Mouse (Mus musculus) c-Kit-negative CD71-positive TER-119-positive erythroid progenitor cells, embryonic 14.5 days (primary cell): ENCODE data around the gene Timm29.

Experiments
- DNase-seq: peaks from one replicate; pipeline ENCODE4 v3.0.0-alpha.2; 2013; ENCODE audit warnings: low read depth, low spot score

Timm29 gene

DNA sequence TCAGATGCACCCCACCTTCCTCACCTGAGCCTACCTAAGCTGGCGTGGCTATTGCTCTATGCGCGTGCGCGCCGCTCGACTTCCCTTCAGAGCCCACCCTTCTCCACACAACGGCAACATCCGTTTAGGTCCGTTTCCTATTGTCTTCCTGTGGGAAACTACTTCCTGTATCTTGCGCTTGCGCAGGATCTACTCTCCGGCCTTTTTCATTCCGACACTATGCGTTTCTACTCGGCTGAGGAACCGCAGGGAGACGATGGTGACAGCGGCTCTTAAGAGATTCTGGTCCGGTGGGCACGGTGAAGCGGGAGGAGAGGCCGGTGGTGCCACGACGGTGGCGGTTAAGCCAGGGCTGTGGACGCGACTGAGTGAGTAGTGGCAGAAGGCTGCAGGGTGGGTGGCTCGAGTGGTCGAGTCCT, at the start of gene Timm29, which contains the start of gene Yipf2:
Gene Timm29, plus strand, starts transcription at position 20 of the 419 bp plus-strand sequence.
Gene Yipf2, minus strand, starts transcription at position 126 of the 419 bp plus-strand sequence.
- DNase-seq, result peak; percentile 80

DNA sequence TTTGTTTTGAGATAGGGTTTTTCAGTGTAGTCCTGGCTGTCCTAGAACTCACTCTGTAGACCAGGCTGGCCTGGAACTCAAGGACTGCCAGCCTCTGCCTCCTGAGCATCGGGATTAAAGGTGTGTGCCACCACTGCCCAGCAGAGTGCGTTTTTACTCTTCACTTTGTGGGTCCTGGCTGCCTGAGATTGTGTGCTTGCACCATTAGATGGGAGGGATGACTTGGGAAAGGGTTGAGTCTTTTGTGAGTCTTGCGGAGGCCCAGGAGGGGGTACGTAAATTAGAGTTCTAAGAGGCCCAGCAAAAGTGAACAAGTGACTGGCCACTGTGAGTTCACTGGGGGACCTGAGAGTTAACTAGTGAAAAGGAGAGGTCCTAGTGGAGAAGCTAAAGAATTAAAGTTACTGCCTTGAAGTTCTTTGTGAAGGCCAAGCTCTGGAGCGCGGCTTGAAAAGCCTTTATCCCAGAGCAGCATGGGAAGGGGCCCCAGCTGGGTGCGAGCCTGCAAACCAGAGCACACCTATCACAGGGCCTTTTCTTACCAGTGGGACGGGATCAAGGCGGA, 47.1 kb upstream of the Timm29 start:
- DNase-seq, result no peak

DNA sequence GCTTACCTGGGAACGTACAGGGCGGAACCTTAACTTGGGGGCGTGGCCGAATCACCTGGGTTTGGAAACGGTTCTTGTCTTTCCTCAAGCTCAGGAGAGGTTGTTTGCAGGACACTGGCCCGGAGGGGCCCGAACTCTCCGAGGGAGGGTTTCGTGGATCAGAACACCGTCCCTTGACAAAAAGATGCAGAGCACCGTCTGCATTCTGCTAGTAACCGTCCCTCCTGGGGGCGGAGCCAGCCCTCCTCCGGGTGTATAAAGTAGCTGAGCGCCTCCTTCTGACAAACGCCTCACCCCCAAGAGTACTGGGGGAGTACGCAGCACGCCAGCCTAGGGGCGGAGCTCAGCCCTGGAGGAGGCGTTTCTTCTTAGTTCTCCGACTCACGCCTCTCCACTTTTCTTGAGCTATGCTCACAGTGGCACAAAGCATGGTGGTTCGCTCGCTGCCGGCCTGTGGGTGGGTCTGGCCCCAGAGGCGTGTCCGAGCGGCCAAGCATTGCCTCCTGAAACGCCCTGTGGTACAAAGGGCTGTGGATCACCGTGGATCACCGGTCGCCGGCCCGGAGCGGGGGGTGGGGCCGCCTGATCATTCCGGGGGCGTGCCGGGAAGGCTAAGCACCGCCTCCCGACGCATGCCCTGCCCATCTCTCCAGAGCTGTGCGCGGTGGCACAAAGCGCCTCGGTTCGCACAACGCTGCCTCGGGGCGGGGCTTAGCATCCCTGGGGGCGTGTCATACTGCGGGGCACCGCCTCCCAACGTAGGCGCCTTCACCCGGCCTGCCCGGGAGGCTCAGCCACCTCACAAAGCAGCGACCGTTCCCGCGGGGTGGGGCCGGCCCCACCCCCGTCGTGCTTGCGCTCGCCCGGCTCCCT, 46.4 kb upstream of the Timm29 start:
- DNase-seq, result peak; percentile 95

DNA sequence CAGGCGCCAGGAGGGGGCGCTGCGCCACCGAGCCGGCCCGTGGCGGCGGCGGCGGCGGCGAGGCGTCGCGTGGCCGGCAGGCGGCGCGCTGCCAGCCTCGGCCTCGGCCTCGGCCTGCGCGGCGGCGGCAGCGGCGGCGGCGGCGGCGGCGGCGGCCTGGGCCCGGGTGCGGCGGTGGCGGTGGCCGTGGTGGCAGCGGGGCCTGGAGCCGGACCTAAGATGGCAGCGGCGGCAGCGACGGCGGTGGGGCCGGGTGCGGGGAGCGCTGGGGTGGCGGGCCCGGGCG, 45.8 kb upstream of the Timm29 start, which contains the start of gene Carm1:
Gene Carm1, plus strand, starts transcription at position 106 of the 286 bp plus-strand sequence.
- DNase-seq, result no peak

DNA sequence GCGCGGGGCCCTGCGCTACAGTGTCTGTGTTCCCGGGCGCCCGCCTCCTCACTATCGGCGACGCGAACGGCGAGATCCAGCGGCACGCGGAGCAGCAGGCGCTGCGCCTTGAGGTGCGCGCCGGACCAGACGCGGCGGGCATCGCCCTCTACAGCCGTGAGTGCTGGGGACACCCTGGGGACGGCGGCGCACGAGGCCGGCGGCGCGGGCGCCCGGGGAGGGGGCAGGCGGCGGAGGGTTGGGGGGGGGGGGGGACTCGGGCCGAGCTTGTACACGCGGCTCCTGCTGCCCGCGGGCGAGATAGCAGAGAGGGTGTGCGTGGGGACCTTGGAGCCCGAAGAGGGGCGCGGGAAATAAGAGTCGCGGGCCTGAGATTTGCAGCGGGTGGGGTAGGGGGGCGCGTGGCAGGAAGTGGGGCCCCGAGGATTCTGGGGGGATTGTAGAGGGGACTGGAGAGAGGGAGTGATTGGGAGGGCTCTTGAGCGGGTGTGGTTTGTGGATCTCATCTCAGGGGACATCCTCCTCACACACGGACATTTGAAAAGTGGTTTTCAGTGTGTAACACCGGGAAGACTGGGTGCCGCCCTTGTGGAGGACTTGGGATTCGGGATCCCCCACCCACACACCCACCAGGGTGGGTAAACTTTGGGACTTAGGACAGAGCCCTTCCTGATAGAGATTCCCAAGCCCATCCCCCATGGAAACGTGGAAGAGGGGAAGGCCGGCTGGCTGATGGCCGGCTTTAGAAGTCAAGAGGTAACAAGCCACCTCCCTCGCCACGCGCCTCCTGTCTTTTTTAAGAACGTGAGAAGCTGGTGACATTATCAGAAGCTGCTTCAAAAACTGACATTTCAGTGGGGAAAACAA, 45.2 kb upstream of the Timm29 start:
- DNase-seq, result peak; percentile 49

DNA sequence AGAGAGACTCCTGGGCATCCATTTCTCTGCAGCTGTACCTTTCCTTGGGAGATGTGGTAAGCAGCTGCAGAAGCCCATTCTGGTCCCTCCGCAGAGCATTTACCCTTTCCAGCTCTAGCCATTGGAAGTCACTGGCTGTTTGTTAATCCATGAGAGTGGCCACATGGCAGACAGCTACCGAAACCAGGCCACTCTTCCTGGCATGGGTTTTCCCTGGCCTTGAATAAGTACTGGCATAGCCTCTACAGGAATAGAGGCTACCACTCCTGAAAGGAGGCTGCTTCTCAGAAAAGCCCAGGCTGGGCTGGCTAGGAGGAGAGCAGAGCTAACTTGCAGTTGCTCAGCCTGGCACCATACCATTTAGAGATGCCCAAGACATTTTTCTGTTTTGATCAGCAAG, 41.5 kb upstream of the Timm29 start:
- DNase-seq, result no peak

DNA sequence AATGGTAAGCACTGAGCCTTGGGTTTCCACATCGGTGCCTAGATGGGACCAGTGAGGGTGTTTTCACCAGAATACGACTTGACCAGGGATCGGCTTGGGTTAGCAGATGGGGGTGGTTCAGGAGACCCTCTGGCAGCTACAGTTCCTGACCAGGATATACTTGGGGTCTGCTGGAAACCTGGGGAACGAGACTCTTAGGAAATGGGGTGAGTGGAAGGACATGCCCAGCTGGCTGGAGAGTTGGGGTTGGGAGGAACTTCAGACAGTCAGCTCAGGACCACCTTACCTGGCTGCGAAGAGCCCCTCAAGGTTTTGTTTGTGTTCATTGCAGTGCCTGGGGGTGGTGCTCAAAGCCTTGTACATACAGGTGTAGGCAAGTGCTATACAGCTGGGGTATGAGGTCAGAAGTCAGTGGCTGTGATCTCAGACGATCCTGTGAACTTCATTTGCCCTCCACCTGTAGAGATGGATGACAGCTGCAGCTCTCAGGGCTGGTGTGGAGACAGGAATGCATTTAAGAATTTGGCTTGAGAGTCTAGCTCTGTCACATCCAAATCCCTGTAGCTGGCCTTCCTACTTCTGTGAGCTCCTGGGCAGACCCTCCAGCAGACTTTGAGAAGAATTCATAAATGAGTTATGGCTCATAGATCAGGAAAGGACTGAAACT, 38.8 kb upstream of the Timm29 start:
- no peak for DNase-seq

DNA sequence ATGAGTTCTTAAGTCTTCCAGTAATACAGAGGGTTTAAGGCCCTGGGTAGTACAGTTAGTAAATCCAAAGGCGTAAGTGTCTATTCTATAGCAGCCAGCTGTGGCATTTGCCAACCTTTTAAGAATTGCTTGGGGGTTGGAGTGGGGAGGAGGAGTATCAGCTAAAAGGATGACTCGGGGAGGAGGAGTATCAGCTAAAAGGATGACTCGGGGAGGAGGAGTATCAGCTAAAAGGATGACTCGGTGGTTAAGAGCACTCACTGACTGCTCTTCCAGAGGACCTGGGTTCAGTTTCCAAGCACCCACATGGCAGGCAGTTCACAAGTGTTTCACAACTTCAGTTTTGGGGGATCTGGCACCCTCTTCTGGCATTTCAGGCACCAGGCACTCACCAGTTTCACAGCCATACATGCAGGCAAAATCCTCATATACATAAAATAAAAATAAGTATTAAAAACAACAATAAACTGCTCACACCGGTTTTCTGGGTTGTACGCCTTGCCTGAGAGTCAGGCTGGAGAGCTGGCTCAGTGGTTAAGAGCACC, 37.3 kb upstream of the Timm29 start:
- peak; percentile 41 for DNase-seq

DNA sequence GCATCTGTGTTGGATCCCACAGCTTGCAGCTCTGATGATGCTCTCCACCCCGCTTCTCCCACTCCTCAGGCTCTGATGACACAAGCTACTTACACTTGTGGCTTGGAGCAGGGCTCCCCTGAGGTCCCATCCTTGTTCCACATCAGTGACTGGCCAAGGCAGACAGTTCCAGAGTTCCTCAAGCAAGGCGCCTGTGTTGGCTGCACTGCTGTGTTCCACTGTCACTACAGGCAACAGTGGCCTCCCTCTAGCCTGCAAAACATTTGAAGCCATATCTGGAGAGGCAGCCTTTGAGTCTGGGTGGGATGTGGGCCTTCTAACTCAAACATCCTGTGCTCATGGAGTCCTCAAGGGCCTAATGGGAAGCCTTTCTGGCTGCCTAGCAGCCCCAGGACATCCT, 35.5 kb upstream of the Timm29 start:
- DNase-seq, result no peak

DNA sequence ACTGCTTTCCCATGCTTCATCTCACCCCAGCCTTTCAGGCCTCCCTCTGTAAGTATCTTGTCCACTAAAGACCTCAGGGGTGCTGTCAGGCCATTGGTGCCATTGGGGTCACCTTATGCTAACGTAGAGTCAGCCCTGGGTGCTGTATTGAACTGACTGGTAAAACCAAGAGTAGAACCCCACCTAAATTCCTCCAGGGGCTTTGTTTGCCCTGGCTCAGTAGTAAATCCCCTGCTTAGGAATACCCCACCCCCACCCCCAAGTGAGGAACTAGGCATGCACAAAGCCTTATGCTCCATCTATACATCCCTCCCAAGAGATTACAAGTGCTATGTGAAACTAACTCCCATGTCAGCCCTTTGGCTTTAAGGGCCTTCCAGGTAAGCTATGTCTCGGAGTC, 35.0 kb upstream of the Timm29 start:
- DNase-seq, result no peak

DNA sequence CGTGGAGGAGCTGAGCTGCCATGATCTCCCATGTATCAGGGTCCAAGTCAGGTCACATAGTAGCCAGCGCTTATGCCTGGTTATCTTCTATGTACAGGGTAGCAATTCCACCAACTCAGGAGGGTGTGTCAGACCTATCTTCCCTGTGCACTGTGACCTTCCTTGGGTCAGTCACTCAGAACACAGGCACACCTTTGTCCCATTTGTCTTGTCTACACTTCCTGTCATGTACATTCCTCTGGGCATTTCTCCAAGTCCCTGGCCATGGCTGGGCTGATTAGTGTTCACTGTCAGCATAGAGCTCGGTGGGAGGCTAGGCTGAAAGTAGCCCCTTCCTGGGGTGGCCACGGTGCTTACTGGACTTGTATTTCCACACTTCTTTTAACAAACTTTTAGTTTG, 34.2 kb upstream of the Timm29 start:
- DNase-seq, result peak; percentile 86

DNA sequence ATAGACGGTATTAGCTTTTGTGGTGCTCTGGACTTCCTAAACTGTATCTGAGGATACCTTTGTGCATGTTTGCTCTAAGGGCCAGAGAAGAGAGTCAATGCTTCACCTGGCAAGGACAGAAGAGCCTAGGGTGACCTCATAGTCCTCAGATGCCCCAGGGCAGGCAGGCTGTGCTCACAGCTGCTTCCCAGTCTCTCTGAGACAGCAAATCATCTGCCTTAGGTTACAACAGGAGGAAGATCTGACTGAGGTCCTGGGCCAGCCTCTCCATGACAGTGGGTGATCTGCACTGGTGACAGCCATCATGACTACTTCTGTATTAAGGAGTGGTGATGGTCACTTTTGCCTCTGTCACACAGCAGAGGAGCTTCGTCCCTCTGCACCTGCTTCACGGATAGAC, 33.4 kb upstream of the Timm29 start:
- peak; percentile 34 for DNase-seq

DNA sequence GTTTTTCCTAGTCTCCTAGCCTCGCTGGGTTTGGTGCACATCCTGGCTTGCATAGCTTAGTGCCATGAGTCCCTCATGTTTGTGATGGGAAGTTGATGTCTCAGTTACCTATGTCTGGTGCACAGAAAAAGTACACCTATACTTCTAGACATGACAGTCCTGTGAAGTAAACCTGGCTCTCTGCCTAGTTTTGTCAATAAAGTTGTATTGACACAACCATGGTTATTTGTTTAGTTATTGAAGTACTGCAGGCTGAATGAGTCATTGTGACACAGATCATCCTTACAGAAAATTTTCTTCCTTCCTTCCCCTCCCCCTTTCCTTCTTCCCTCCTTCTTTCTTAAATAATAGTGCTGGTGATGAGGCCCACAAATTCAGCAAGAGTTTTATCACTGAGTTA, 28.1 kb upstream of the Timm29 start:
- no peak for DNase-seq

DNA sequence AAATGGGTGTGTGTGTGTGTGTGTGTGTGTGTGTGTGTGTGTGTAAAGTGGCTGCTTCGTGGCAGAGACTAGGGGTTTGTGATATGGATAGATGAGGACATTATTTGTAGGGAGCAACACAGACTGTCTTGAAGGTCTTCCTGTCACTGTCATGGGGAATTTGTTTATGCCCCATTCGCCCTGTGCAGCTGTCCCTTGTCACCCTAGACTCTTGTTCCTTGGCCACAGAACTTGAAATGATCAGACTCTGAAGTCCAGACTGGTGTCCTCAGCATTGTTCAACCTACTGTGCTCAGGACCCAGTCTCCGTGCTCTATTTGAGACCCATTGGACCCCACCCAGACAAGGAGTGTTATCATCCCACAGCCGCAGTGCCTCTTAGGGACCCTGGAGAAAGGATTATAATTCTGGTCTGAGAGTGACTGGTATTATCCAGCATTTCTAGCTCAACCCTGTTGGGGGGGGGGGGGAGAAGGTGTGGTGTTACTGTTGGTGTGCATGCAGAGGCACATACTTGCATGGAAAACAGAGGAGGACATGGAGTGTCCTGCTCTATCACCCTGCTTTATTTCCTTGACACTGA, 27.4 kb upstream of the Timm29 start:
- DNase-seq, result no peak

DNA sequence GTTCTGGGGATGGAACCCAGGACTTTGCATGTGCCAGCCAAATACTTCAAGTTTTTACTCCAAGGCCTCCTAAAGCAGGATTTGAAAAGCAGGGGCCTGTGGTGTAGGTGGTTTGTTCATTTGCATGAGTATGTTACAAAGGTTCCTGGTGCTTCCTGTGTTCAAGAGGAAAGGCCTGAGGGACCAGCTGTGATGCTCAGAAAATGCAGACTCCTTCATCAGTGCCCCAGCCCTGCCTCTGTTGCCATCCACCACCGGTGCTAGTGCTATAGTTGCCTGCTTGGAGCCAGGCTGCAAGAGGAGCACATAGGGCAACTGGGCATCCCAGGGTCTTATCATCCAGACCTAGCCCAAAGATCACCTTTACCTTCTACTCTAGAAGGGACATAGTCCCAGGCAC, 26.0 kb upstream of the Timm29 start:
- no peak for DNase-seq

DNA sequence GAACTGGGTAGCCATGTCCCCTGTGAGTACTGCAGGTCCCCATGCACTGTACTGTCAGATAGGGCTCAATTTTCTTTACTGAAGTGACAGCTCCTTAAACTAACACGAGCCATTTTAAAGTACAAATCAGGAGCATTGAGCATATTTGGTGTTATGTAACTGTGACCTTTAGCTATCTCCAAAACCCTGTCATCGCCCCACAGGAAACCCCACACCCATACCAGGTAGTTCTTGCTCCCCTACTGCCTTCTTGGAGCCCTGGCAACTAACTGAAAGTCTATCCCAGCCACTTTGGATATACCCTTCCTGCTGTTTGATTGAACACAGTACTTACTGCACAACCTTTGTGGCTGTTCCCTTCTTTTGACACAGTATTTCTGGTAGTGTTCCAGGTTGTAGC, 25.5 kb upstream of the Timm29 start:
- no peak for DNase-seq

DNA sequence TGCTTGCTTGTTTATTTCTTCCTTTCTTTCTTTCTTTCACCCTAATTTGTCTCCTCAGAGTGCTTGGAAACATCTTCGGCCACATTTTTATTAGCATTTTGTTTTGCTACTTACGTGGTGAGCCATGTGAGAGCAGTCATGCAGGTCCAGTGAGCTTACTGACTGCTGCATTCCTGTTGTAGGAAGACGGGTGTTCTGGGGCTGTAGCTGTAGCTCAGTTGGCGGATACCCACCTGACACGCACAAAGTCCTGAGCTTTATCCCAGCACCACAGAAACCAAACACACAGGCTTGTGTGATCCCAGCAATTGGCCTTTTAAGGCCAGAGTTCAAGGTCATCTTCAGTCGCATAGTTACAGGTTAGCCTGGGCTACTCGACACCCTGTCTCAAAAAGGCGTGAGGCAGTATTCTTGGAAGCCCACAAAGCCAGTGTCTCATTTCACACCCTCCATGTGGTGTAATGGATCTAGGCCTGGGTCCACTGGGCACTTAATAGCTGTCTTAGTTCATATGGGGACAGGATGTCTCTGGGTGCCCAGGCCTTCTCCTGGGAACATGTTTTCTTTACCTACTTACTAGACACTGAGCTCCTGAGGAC, 23.8 kb upstream of the Timm29 start:
- no peak for DNase-seq

DNA sequence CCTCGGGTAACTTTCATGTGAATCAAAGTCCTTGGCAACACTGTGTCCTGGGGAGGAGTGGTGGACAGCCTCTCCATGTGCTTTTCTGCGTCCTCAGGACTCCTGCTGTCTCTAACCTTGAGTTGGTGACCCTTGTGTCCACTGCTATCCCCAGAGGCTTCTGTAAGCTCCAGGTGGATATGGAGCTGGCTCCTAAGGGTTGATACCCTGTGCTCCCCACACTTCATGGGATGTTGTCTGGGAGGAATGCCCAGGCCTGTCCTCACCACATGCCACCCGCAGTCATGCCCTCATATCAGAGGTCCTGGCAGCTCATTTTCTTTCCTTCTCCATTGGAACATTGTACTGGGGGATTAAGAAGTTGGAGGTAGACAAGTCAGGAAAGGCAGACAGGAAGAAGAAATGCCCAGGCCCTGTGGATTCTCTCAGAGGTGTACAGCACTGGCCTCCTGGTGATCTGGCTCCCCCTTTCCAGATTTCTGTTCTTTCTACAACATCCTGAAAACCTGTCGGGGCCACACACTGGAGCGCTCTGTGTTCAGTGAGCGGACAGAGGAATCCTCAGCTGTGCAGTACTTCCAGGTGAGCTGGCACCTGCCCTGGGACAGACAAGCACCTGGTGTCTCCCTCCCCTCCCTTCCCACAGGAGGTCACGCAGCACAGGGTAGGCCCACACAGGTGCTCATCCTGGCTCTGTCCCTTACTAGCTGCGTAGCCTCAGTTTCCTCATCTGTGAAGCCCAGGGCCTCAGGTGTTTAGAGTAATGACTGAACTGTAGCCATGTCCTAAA, 18.3 kb upstream of the Timm29 start:
- DNase-seq, result no peak

DNA sequence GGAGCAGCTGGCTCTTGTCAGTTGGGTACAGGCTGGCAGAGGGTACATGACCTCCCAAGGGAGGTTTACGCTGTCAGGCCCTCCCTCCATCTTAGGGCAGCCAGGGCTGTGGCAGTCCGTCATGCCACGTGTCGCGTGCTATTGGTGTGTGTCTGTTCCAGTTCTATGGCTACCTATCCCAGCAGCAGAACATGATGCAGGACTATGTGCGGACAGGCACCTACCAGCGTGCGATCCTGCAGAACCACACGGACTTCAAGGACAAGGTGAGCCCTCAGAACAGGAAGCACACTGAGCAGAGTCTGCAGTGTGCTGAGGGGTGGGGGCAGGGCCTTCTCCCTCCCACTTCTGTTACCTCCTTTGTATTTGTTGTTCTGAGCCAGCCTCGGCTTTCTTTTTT, 17.3 kb upstream of the Timm29 start:
- no peak for DNase-seq

DNA sequence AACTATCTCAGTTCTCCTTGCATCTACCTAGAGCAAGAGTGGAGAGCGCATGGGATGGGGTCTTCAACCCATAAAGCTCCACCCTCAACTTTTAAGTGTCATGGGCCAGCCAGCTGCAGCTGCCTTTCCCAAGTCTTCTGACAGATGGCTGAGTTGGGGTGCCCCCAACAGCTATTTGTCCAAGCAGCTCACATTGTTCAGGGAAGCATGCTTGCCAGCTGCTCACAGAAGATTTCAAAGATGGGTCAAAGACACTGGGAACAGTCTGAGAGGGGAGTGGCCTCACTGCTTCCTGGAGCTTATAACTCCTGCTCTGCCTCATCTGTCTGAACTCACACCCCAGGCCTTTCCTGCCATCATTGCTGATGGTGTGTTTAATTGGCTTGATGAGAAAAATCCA, 16.2 kb upstream of the Timm29 start:
- no peak for DNase-seq
